Mouse (Mus musculus) lung, embryonic 14.5 days (tissue): ENCODE measurements around the gene Gm49368. TPM values are rescaled to one million over a fixed set of nuclear protein-coding genes. Genes with fewer than 3 reads are reported as not detected.
A peak's percentile ranks its signal among the peaks of the same experiment; 100 is the strongest.
"Not testable (repeated sequence)": the region's sequence is repeated elsewhere in the genome, so short reads cannot be mapped to it uniquely, and the experiment has no call there.

Source experiments
- ATAC-seq: fragments of 200-750 bp; cut with Nextera tagmentation; 2 replicates; pipeline ENCODE4 v1.8.0; 2017; ENCODE audit warnings: mild to moderate bottlenecking, moderate TSS enrichment, moderate library complexity; ENCODE audit not compliant: insufficient read depth
- DNase-seq: peaks from one replicate; pipeline ENCODE4 v3.0.0-alpha.2; 2015
- H3K27ac ChIP-seq: fragments of 300-500 bp; sonication (generic); 2 replicates; pipeline ENCODE4 v1.5.1; 2014; ENCODE audit warnings: low read depth, mild to moderate bottlenecking, moderate library complexity
- H3K27me3 ChIP-seq: fragments of 300-500 bp; sonication (generic); 2 replicates; pipeline ENCODE4 v1.6.1; 2014; ENCODE audit warnings: low read length, control low read depth; ENCODE audit not compliant: insufficient read depth
- H3K36me3 ChIP-seq: fragments of 300-500 bp; sonication (generic); 2 replicates; pipeline ENCODE4 v1.6.1; 2014; ENCODE audit warnings: control low read depth; ENCODE audit not compliant: insufficient read depth
- H3K4me1 ChIP-seq: fragments of 300-500 bp; sonication (generic); 2 replicates; pipeline ENCODE4 v1.6.1; 2014; ENCODE audit warnings: antibody characterized with exemption, control low read depth; ENCODE audit not compliant: insufficient read depth
- H3K4me2 ChIP-seq: fragments of 300-500 bp; sonication (generic); 2 replicates; pipeline ENCODE4 v1.6.1; 2014; ENCODE audit warnings: mild to moderate bottlenecking
- H3K4me3 ChIP-seq: fragments of 300-500 bp; sonication (generic); 2 replicates; pipeline ENCODE4 v1.5.1; 2014; ENCODE audit warnings: low read depth, low read length
- H3K9ac ChIP-seq: fragments of 300-500 bp; sonication (generic); 2 replicates; pipeline ENCODE4 v1.6.1; 2014
- H3K9me3 ChIP-seq: fragments of 300-500 bp; sonication (generic); 2 replicates; pipeline ENCODE4 v1.6.1; 2016; ENCODE audit warnings: low read depth, low read length, control low read depth
- CTCF ChIP-seq: IDR thresholded peaks from 2 replicates; pipeline ENCODE4 v1.5.1; 2016; ENCODE audit warnings: antibody characterized with exemption, low read depth
- WGBS: fragments of 180-500 bp; shearing (Covaris S2); extraction: QIAGEN DNeasy Blood & Tissue Kit; methylation state at CpG from one replicate; pipeline ENCODE4 v1.1.7; 2014; 5-methylcytosine and 5-hydroxymethylcytosine counted together
- polyA plus RNA-seq: library from polyadenylated mRNA; unstranded; fragments of >200 nt; fragmentation: Nextera tagmentation; extraction: Ambion mirVana; gene quantifications from 2 replicates; pipeline ENCODE4 v1.2.1, GENCODE M21; 2014

Gm49368 gene
- polyA plus RNA-seq, 1 experiment from 2014 or later, result not detected

DNA sequence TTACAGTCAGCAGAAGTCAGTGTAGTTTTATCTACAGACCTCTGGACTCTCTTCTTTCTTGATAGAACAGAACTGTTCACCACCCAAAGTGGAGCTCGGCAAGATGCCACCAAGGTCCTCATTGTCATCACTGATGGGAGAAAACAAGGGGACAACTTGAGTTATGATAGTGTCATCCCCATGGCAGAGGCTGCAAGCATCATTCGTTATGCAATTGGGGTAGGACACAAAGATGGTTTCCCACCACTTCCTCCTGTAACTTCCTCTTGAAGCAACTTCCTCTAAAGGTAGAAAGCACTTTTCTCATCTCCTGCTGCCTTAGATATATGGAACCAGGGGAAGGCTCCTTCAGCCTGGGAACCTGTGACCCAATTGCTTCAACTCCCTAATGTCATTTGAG, 71.1 kb downstream of the Gm49368 start:
- no peak overlapping the region for H3K4me2 ChIP-seq
- H3K9me3 ChIP-seq, result no peaks in the 10 kb centered on the region
- no peaks in the 10 kb centered on the region for H3K4me1 ChIP-seq
- H3K27me3 ChIP-seq, result no peaks in the 10 kb centered on the region
- whole genome bisulfite sequencing, result 83% methylated on average over 2 of the region's 2 CpGs
- no peak overlapping the region for H3K9ac ChIP-seq
- H3K4me3 ChIP-seq, result no peak overlapping the region
- no peak overlapping the region for H3K27ac ChIP-seq
- TF ChIP-seq CTCF, result no peak
- ATAC-seq, result no peak
- H3K36me3 ChIP-seq, result no peaks in the 10 kb centered on the region
- peak; percentile 2 for DNase-seq

DNA sequence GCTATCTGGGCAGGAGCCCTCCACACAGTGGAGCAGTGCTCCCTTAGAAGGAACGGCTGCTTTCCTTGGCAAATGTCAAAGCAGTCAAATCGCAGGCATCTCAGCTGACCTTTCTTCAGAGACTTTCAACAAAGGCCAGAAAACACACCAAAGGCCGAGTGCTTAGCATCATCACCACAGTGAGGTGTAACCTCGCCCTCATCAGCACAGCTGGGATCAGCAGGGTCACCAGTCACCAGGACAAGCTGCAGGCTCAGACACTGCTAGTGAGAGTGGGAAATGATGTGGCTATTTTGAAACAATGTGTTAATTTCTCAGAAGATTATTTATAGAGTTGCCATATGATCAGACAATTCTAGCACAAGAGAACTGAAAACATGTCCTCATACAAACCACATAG, 74.4 kb downstream of the Gm49368 start:
- no peak for DNase-seq
- no peak for TF ChIP-seq CTCF
- no peak overlapping the region for H3K4me3 ChIP-seq
- H3K36me3 ChIP-seq, result no peaks in the 10 kb centered on the region
- no peak for ATAC-seq
- H3K27ac ChIP-seq, result no peak overlapping the region
- H3K4me2 ChIP-seq, result no peak overlapping the region
- 29% methylated on average over 4 of the region's 4 CpGs for WGBS
- H3K9ac ChIP-seq, result no peak overlapping the region
- no peaks in the 10 kb centered on the region for H3K27me3 ChIP-seq
- no peaks in the 10 kb centered on the region for H3K4me1 ChIP-seq
- H3K9me3 ChIP-seq, result no peaks in the 10 kb centered on the region

DNA sequence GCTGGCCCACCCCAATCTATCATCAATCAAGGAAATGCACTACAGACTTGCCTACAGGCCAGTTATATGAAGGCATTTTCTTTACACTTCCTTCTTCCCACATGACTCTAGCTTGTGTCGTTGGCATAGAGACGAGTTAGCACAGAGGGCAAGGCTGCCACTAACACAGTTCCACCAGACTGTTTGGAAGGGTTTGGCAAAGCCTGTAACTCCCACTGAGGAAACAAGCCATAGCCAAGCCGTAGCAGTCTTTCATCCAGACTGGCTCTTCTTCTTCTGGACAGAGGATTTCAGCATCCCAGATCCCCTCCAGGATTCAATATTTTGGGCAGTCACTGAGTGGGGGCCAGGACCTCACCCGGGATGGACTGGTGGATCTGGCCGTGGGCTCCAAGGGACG, 77.1 kb downstream of the Gm49368 start:
- no peak overlapping the region for H3K4me2 ChIP-seq
- DNase-seq, result no peak
- no peak for TF ChIP-seq CTCF
- no peak overlapping the region for H3K4me3 ChIP-seq
- H3K36me3 ChIP-seq, result no peaks in the 10 kb centered on the region
- ATAC-seq, result no peak
- H3K9ac ChIP-seq, result no peak overlapping the region
- H3K9me3 ChIP-seq, result no peaks in the 10 kb centered on the region
- no peaks in the 10 kb centered on the region for H3K4me1 ChIP-seq
- no peak overlapping the region for H3K27ac ChIP-seq
- 95% methylated on average over 6 of the region's 6 CpGs for WGBS
- H3K27me3 ChIP-seq, result no peaks in the 10 kb centered on the region

DNA sequence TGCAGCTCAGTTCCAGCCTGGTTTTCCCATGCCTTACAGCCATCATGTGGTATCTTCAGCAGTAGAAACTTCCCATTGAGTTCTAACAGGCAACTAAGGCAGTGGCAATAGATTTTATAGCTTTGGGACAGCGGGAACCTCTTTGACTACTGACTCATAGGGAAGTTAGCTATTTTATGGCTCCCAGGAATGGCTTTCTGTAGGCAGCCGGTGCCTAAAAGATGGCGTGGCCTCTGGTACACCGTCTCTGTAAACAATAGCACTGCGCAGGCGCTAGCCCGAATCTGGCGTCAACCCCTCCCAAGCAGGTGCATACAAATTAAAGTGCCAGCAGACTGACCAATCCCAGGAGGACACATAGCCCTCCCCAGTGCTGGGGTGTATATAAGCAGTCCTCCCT, 88.5 kb downstream of the Gm49368 start:
- ATAC-seq, result no peak
- no peak for TF ChIP-seq CTCF
- no peaks in the 10 kb centered on the region for H3K27me3 ChIP-seq
- H3K9ac ChIP-seq, result no peak overlapping the region
- H3K9me3 ChIP-seq, result no peaks in the 10 kb centered on the region
- no peaks in the 10 kb centered on the region for H3K36me3 ChIP-seq
- no peak for DNase-seq
- no peak overlapping the region for H3K4me3 ChIP-seq
- WGBS, result 80% methylated on average over 8 of the region's 8 CpGs
- no peak overlapping the region for H3K27ac ChIP-seq
- no peaks in the 10 kb centered on the region for H3K4me1 ChIP-seq
- H3K4me2 ChIP-seq, result no peak overlapping the region

DNA sequence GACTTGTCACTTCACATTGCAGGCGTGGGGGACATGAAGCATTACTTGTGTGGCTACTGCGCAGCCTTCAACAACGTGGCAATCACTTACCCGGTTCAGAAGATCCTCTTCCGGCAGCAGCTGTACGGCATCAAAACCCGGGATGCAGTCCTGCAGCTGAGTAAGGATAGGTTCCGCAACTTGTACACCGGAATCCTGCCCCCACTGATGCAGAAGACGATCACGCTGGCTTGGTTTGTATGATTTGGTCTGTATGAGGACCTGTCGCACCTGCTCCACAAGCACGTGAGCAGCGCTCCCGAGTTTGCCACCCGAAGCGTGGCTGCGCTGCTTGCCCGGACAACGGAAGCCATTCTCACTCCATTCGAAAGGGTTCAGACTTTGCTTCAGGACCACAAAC, 91.6 kb downstream of the Gm49368 start, which contains the start of gene Itgad:
TSS of gene Itgad (plus strand) at position 301 of the 400 bp plus-strand sequence.
- TF ChIP-seq CTCF, result no peak
- no peak within 1 kb of the TSS for H3K9ac ChIP-seq
- ATAC-seq (no peak), DNase-seq (no peak)
- no peaks in the 10 kb centered on the region for H3K9me3 ChIP-seq
- WGBS, result 77% methylated on average over 21 of the region's 21 CpGs
- H3K27ac ChIP-seq, result no peak within 1 kb of the TSS
- no peaks in the 10 kb centered on the region for H3K36me3 ChIP-seq
- no peak within 1 kb of the TSS for H3K4me2 ChIP-seq
- H3K4me1 ChIP-seq, result no peaks in the 10 kb centered on the region
- H3K27me3 ChIP-seq, result no peaks in the 10 kb centered on the region
- H3K4me3 ChIP-seq, result no peak within 1 kb of the TSS

DNA sequence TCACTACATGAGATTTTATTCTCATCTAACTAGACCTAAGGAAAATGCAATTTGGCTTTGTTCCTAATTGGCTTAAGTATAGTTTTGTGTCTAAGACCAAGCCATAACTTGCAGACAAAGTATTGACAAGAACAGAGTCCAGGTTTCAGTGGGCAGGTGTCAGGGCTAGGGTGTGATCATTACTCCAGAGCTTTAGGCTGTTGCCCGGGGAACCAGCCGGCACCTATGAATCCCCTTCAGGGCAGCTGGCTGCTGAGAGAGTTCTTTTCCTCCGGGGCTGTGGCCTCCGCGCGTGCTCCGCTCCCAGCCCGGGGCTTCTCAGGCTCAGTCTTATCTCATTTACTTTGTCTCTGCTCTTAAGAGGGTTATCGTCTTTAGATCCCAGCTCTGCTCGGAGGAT, 92.4 kb downstream of the Gm49368 start:
- no peak for TF ChIP-seq CTCF
- H3K4me2 ChIP-seq, result no peak overlapping the region
- no peaks in the 10 kb centered on the region for H3K27me3 ChIP-seq
- no peaks in the 10 kb centered on the region for H3K9me3 ChIP-seq
- no peak overlapping the region for H3K9ac ChIP-seq
- ATAC-seq (no peak), DNase-seq (no peak)
- 39% methylated on average over 10 of the region's 10 CpGs for WGBS
- no peak overlapping the region for H3K4me3 ChIP-seq
- no peaks in the 10 kb centered on the region for H3K36me3 ChIP-seq
- H3K4me1 ChIP-seq, result no peaks in the 10 kb centered on the region
- no peak overlapping the region for H3K27ac ChIP-seq

DNA sequence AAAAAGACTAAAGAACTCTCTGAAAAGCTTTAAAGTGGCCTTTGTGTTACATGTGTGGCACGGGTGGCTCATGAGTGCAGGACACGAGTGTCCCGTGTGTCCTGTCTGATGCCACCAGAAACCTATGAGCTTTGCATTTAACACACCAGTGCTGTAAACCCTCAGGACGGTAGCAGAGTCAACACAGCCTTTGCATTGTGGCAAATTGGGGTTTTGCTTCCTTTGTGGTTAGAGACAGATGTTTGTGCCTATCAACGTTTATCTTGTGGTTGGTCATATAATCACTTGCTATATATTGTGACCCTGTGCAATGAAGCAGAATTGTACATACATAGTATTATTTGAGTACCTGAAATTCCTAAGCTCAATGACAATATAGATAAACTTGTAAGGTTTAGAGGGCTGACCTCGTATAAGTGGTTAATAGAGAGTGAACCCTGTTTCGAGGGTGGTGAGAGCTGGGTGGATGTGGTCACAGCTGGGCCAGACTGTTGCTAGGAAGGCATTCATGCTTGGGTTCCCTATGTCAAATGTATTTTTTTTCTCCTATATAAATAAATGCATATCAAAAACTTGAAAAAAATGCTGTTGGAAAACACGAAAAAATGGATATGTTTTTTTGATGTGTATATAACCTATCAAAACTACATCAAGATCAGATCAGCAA, 96.3 kb downstream of the Gm49368 start:
- 67% methylated on average over 8 of the region's 8 CpGs for WGBS
- not testable (repeated sequence) for H3K4me1 ChIP-seq, H3K4me3 ChIP-seq, H3K27me3 ChIP-seq, DNase-seq, H3K4me2 ChIP-seq, H3K9ac ChIP-seq, H3K27ac ChIP-seq, H3K9me3 ChIP-seq, ATAC-seq, H3K36me3 ChIP-seq

DNA sequence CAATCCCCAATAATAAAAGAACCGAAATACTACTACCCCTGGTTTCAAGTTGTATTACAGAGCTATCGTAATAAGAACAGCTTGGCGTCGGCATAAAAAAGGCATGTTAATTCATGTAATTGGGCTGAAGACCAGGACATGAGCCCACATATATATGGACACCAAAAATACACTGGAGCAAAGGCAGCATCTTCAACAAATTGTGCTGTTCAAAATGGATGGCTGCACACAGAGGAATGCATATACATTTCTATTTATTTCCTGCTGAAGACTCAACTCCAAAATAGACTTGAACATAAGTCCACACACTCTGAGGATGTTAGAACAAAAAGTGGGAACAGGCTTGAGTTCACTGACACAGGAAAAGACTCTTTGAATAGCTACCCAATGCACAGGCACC, 101.5 kb downstream of the Gm49368 start:
- H3K4me3 ChIP-seq, result no peak overlapping the region
- TF ChIP-seq CTCF, result no peak
- no peaks in the 10 kb centered on the region for H3K36me3 ChIP-seq
- no peaks in the 10 kb centered on the region for H3K27me3 ChIP-seq
- no peak overlapping the region for H3K27ac ChIP-seq
- no peaks in the 10 kb centered on the region for H3K4me1 ChIP-seq
- no peak for DNase-seq
- H3K4me2 ChIP-seq, result no peak overlapping the region
- no peaks in the 10 kb centered on the region for H3K9me3 ChIP-seq
- WGBS, result 92% methylated on average over 4 of the region's 4 CpGs
- no peak overlapping the region for H3K9ac ChIP-seq
- no peak for ATAC-seq
